Mouse (Mus musculus): ENCODE results near the gene Acbd4. TPM values are rescaled to one million over a fixed set of nuclear protein-coding genes. Genes with fewer than 3 reads are reported as not detected.

Acbd4 gene
- total RNA-seq, 2 experiments from 2014 or later, result 6.7 to 25.0 TPM

DNA sequence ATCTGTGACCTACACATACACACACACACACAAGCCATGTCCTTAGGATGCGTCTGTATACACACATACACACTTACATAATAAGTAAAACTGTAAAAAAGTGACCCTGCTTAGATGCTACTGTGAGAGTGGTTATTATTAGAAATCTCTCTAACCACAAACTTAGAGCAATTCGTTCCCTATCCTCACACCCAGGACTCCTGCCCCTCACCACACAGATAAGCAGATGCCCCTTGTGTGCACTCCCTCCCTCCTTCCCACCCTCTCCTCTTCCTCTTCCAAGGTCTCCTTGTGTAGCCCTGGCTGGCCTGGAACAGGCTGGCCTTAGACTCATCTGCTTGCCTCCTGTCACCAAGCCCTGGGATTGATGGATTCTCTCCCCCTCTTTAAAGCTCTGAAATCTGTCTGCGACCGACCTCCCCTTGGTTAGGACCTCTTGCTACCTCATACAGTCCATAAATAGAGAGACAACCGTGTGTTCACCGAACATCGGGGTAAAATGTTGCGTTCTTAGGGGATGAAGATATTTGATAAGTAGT, 34.6 kb downstream of the Acbd4 start:
- ATAC-seq (replicated peaks; ENCODE audit: low FRiP score, poor library complexity, severe bottlenecking), result no peak

DNA sequence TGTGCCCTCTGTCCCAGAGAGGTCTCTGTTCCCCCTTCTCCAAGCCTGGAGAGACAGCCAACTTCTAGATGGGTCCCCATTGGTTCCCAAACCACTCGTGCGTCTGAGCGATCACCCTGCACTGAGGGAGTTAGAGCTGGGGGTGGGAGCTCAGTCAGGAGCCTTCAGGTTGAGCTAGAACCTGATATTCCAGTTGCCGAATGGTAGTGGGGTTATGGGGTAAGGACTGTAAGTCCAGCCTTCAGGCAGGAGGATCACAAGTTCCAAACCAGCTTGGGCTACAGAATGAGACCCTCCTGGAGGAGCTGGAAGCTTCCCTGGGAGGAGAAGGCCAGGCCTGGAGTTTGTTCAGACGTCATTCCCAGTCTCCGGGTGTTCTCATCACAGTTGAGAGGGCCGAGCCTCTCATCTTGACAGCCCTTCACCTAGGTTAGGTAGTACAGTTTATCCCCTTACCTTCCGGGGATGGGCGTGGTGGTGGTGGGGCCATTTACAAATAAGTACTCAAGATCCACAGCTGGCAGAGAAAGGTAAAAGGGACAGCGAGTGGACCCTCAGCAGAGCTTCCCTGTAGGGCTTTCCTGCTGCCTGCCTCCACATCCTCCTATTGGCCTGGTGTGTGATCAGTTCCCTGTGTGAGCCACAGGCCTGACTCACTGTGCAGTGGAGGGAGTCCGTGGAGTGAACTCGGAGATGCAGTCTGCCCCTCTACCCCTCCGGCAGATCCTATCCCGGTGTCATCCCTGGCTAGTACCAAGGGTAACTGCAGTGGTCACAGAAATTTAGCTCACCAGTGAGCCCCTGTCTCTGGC, 38.7 kb downstream of the Acbd4 start:
- ATAC-seq (replicated peaks; ENCODE audit: low FRiP score, poor library complexity, severe bottlenecking), result no peak

DNA sequence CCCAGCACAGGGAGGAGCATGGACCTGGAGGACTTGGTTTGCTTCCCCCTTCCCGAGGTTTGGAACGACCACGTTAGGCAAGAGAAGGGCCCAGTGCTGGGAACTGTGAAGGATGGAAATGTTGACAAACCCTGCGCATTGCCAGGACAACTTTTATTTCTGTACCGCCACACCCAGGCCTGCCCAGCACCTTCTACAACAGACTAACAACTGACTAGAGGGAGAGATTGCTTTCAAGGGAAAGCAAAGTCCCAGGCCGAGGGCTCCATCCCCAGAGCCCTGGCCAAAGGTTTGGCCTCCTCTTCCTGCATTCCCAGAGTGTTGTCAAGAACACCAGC, 39.2 kb downstream of the Acbd4 start:
- no peak for ATAC-seq (replicated peaks; ENCODE audit: low FRiP score, poor library complexity, severe bottlenecking)

DNA sequence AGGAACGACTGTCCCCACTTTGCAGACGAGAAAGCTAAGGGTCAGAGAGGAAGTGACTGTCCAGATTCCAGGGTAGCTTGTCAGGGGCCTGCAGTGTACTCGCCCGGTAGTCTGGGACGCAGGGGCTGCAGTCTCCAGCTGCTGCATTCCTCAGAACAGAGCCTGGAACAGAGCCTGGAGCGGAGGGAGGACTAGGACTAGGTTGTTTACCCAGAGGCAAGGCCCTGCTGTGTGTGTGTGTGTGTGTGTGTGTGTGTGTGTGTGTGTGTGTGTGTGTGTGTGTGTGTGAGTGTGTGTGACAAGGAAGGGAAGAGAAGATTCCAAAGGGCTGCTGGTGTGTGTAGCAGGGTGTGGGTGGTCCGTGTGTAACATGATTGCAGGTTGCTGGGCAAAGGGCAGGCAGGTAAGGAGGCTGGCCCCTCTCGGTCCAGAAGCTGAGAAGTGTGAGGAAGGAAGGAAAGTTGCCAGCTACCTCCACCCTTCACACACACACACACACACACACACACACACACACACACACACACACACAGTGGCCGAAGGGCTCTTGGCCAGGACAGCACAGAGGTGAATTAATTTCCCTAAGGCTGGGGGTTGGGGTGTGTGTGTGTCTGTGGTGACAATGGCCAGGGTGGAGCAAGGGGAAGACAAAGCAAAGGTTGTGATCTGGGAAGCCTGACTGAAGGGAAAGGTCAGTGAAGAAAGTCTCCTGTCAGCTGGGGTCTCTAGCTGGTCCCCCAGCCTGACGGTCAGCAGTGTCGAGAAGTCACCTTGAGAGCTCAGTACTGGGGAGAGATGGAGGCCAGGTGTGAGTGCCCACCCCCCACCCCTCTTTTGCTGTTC, 39.8 kb downstream of the Acbd4 start:
- no peak for ATAC-seq (replicated peaks; ENCODE audit: low FRiP score, poor library complexity, severe bottlenecking)

DNA sequence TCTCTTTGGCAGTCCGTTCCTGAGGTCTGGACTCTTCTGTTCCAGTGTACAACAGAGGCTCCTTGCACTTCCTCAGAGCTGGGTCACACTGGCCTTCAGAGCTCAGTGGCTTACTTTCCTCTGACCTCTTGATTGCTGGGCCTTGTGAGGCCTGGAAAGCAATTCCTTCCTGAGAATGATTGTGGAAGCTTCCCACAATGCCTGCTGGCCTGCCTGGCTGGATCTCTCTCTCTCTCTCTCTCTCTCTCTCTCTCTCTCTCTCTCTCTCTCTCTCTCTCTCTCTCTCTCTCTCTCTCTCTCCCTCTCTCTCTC, 40.4 kb downstream of the Acbd4 start:
- no peak for ATAC-seq (replicated peaks; ENCODE audit: low FRiP score, poor library complexity, severe bottlenecking)

DNA sequence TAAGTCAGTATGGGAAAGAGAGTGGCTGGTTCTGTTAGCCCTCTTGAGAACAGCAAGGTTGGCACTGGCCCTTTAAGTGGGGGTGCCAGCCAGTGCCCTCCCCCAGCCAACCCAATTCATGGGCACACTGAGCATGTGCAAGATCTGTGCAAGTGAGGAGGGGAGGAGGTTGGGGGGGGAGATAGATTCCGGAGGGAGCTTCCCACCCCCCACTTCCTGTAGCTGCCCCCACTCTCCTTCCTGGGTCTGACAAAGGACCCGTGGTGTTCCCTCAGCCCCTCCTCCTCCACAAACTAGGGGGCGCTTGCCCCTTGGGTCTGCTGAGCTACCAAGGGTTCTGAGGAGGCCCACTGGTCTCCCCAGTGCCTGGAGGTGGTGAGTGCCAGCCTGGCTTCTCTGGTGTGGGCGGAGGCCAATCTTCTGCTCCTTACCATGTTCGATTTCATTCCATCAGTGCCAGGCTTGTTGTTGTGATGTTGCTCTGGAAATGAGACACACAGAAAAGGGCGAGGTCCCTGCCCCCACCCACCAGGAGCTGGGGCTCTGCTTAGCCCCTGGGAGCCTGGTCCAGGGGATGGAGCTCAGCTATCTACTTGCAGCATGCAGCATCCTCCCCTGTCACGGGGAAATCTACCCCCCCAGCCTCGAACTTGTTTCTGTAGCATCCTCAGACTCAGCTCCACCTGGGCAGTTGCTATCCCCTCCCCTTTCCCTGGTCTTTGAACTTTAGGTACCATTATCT, 41.1 kb downstream of the Acbd4 start:
- no peak for ATAC-seq (replicated peaks; ENCODE audit: low FRiP score, poor library complexity, severe bottlenecking)

DNA sequence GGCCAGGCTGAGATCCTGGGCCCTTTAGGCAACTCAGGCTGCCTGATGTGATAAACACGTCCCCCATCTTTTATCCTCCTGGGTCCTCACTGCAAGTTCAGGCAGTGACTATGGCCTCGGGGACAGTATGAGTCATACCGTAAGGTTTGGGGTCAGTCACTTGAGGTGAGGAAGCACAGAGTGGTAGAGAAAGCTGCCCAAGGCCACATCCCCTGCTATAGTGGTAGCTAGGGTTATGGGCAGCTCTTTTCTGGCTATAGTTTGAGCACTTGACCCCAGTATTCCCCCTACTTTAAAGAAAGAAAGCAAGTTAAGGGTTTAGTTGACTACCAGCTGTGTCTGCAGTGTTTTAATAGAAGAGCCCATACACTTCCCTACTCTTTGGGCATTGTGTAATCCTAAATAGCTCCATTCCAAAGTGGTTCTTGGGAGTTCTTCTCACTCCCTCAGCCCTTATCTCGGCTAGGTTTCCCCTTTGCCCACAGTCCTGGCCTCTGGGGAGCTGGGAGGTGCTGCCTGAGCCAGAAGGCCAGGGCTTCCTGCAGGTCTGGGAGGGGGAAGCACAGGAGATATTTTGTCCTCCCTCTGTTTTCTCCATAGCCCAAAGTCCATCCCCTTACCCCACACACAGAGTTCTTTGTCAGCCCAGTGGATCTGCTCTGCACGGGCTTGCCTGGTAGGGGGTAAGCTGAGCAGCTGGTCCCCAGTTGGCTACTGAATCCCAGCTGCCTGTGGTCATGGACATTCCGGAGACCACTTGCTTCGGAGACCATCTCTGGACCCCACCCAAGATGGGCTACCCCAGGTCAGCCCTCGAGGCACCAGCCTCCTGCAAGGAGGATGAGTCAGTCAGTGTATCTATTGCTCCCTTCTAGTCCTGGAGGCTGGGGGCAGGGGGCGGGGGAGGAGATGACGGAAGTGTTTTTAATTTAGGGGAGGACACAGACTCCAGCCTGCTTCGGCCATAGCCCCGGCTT, 43.1 kb downstream of the Acbd4 start:
- no peak for ATAC-seq (replicated peaks; ENCODE audit: low FRiP score, poor library complexity, severe bottlenecking)

DNA sequence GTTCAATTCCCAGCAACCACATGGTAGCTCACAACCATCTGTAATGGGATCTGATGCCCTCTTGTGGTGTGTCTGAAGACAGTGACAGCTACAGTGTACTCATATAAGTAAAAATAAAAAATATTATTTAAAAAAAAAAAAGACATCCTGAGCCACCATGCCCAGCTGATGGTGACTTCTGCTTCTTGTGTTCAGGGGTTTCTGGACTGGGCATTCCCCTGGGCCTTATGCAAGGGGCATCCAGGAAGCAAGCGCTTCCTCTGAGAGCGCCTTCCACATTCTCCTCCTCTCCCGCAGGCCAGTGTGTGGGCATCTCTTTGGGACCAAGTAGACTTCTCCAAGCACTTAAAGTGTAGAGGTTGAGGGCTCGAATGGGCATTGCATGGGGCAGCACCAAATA, 44.9 kb downstream of the Acbd4 start:
- no peak for ATAC-seq (replicated peaks; ENCODE audit: low FRiP score, poor library complexity, severe bottlenecking)

DNA sequence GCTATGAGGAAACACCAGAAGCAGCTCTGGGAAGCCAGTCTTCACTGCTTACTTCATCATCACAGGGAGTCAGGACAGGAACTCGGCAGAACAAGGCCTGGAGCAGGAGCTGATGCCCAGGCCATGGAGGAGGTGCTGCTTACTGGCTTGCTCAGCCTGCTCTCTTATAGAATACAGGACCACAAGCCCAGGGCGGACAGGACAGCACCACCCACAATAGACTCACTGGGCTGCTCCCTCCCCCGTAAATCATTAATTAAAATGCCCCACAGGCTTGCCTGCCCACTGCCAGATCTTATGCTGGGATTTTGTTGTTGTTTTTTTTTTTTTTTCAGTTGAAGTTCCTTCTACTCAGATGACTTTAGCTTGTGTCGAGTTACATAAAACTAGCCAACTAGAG, 46.3 kb downstream of the Acbd4 start:
- no peak for ATAC-seq (replicated peaks; ENCODE audit: low FRiP score, poor library complexity, severe bottlenecking)

DNA sequence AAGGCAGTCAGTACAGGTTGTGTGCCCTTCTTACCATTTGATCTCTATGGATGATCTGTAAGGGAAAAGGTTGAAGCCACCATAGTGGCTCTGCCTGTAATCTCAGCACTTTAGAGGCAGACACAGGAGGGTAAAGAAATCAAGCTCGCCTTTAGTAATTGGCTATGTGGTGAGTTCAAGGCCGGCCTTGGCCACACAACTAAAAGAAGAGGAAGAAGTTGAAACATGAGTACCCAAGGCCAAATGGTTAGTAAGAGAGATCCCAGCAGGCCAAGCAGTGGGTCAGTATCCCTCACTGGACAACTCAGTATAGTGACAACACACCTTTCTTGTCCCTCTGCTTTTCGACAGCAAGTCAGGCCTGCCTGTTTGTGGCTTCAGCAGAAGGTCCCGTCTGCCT, 48.3 kb downstream of the Acbd4 start:
- ATAC-seq (replicated peaks; ENCODE audit: low FRiP score, poor library complexity, severe bottlenecking), result 0 out of 2 replicates have a peak, but pooled peaks have one; percentile 16

DNA sequence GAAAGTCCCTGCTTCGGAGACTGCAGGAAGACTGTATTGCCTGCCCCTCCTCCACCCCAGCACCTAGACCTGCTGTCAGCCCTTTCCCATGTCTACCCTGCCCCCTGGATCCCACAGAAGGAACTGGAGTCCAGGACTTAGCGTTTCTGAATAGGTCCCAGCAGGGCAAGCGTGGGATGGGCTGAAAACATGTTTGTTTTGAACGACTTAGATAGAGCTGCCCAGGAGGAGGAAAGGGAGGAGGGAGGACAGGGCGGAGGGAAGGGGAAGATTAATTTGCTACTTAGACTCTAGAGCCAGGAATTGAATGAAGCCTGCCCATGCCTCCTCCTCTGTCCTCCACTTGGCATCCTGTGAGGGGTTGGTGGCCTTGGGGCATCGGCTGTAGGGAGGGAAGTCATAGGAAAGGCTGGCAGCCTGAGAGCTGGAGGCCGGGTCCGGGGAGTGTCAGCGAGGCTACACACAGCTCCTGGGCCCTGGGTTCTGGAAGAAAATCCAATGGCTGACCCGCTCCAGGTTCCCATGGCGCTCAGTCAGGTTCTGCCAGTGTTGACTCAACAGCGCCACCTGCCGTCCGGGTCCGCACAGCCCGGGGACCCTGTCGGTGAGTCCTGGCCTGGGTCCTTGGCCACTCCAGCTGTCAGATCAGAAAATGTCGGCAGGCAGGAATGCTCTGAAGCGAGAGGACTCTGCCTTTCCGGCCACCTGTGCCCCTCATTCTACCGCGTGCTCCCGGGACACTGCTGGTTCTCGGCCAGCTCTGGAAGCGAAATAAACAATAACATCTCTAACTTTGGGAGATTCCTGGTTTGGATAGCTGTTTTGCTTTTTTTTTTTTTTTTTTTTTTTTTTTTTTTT, 57.4 kb downstream of the Acbd4 start:
- ATAC-seq (replicated peaks; ENCODE audit: low FRiP score, poor library complexity, severe bottlenecking), result peak; percentile 94

DNA sequence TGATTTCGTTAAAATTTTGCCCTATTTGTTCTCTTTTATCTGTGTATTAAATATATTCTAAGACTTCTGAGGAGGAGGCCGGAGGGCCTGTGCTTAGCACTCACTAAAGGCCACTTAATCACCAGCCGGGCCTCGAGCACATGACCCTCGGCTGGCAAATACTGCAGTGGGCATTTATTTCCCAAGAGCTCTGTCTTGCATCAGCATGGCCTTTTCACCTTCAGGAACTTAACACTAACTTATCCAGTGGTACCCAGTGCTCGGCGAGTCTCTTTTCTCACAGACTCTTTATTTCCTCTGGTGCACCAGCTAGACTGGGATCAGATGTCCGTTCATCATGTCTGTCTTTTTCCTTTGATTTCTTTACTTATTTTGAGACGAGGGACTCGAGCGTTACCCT, 59.3 kb downstream of the Acbd4 start:
- ATAC-seq (replicated peaks; ENCODE audit: low FRiP score, poor library complexity, severe bottlenecking), result no peak

DNA sequence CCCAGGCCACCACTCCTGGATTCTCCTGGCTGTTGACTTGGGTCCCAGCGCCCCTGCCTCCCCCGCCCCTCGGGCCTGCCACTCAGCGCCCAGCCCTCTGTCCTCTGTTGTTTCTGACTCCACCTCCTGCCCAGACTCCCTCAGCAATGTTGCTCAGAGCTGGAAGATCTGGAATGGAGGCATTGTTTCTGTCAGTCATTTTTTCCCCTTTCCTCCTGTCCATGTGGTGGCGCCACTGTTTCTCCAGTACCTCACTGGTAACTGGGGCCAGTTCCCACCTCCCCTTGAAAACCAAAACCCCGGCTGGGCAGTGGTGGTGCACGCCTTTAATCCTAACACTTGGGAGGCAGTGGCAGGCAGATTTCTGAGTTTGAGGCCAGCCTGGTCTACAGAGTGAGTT, 60.0 kb downstream of the Acbd4 start:
- ATAC-seq (replicated peaks; ENCODE audit: low FRiP score, poor library complexity, severe bottlenecking), result no peak

Other genes with a start within 250 kb of the Acbd4 start
- gene Eftud2, start 220.7 kb upstream of the Acbd4 start, total RNA-seq (2015; ENCODE audit: low replicate concordance), result 49.8 and 53.9 TPM in 2 replicates
- 45.0 and 54.5 TPM in 2 replicates for gene Eftud2, start 220.7 kb upstream of the Acbd4 start, total RNA-seq (2017; ENCODE audit: low replicate concordance)
- gene Ccdc103, start 220.5 kb upstream of the Acbd4 start, total RNA-seq (2015; ENCODE audit: low replicate concordance), result not detected in 2 replicates
- gene Ccdc103, start 220.5 kb upstream of the Acbd4 start, total RNA-seq (2017; ENCODE audit: low replicate concordance), result not detected in 2 replicates
- gene Fam187a, start 216.5 kb upstream of the Acbd4 start, total RNA-seq (2015; ENCODE audit: low replicate concordance), result not detected in 2 replicates
- gene Fam187a, start 216.5 kb upstream of the Acbd4 start, total RNA-seq (2017; ENCODE audit: low replicate concordance), result not detected in 2 replicates
- 26.9 and 33.2 TPM in 2 replicates for gene Gfap, start 200.8 kb upstream of the Acbd4 start, total RNA-seq (2015; ENCODE audit: low replicate concordance)
- 46.3 and 50.4 TPM in 2 replicates for gene Gfap, start 200.8 kb upstream of the Acbd4 start, total RNA-seq (2017; ENCODE audit: low replicate concordance)
- gene Kif18b, start 176.6 kb upstream of the Acbd4 start, total RNA-seq (2015; ENCODE audit: low replicate concordance), result 10.4 and 10.7 TPM in 2 replicates
- 18.1 TPM in 2 replicates for gene Kif18b, start 176.6 kb upstream of the Acbd4 start, total RNA-seq (2017; ENCODE audit: low replicate concordance)
- gene C1ql1, start 155.0 kb upstream of the Acbd4 start, total RNA-seq (2015; ENCODE audit: low replicate concordance), result not detected in 2 replicates
- gene C1ql1, start 155.0 kb upstream of the Acbd4 start, total RNA-seq (2017; ENCODE audit: low replicate concordance), result not detected in 2 replicates
- gene Nmt1, start 73.5 kb upstream of the Acbd4 start, total RNA-seq (2015; ENCODE audit: low replicate concordance), result 17.8 and 31.3 TPM in 2 replicates
- 16.9 and 17.3 TPM in 2 replicates for gene Nmt1, start 73.5 kb upstream of the Acbd4 start, total RNA-seq (2017; ENCODE audit: low replicate concordance)
- 16.3 and 25.5 TPM in 2 replicates for gene Dcakd, start 73.3 kb upstream of the Acbd4 start, total RNA-seq (2015; ENCODE audit: low replicate concordance)
- gene Dcakd, start 73.3 kb upstream of the Acbd4 start, total RNA-seq (2017; ENCODE audit: low replicate concordance), result 6.8 and 26.4 TPM in 2 replicates
- not detected in 2 replicates for gene Plcd3, start within 50 bp of the Acbd4 start, total RNA-seq (2015; ENCODE audit: low replicate concordance)
- 0.70 and 1.0 TPM in 2 replicates for gene Plcd3, start within 50 bp of the Acbd4 start, total RNA-seq (2017; ENCODE audit: low replicate concordance)
- 14.8 and 15.9 TPM in 2 replicates for gene Hexim1, start 14.5 kb downstream of the Acbd4 start, total RNA-seq (2015; ENCODE audit: low replicate concordance)
- 27.9 and 36.7 TPM in 2 replicates for gene Hexim1, start 14.5 kb downstream of the Acbd4 start, total RNA-seq (2017; ENCODE audit: low replicate concordance)
- gene Hexim2, start 30.7 kb downstream of the Acbd4 start, total RNA-seq (2015; ENCODE audit: low replicate concordance), result 0.96 and 3.1 TPM in 2 replicates
- 2.4 and 9.5 TPM in 2 replicates for gene Hexim2, start 30.7 kb downstream of the Acbd4 start, total RNA-seq (2017; ENCODE audit: low replicate concordance)
- 70.7 and 93.0 TPM in 2 replicates for gene Fmnl1, start 69.4 kb downstream of the Acbd4 start, total RNA-seq (2015; ENCODE audit: low replicate concordance)
- gene Fmnl1, start 69.4 kb downstream of the Acbd4 start, total RNA-seq (2017; ENCODE audit: low replicate concordance), result 8.6 and 16.9 TPM in 2 replicates
- gene 1700023F06Rik, start 106.9 kb downstream of the Acbd4 start, total RNA-seq (2015; ENCODE audit: low replicate concordance), result not detected in 2 replicates
- not detected in 2 replicates for gene 1700023F06Rik, start 106.9 kb downstream of the Acbd4 start, total RNA-seq (2017; ENCODE audit: low replicate concordance)
- not detected in 2 replicates for gene Spata32, start 116.8 kb downstream of the Acbd4 start, total RNA-seq (2015; ENCODE audit: low replicate concordance)
- gene Spata32, start 116.8 kb downstream of the Acbd4 start, total RNA-seq (2017; ENCODE audit: low replicate concordance), result not detected in 2 replicates
- gene Map3k14, start 165.8 kb downstream of the Acbd4 start, total RNA-seq (2015; ENCODE audit: low replicate concordance), result 1.5 and 2.7 TPM in 2 replicates
- 2.8 and 4.3 TPM in 2 replicates for gene Map3k14, start 165.8 kb downstream of the Acbd4 start, total RNA-seq (2017; ENCODE audit: low replicate concordance)

Measured in erythroblast, adult 5-6 weeks (primary cell).